Mouse (Mus musculus): ENCODE measurements around the gene Olfr961. TPM values are rescaled to one million over a fixed set of nuclear protein-coding genes. Genes with fewer than 3 reads are reported as not detected.

The Olfr961 gene
- polyA plus RNA-seq (2012; rRNA removed): not detected in 2 replicates

GRCm38 (mm10) chr9:39644785-39645184 is at the start of gene Olfr961:
Gene Olfr961 (plus strand): TSS chr9:39645085.

GRCm38 (mm10) chr9:39603999-39604453 is 40.9 kb upstream of the Olfr961 start, which contains the start of gene AW551984:
Gene AW551984 (minus strand): TSS chr9:39604403.

GRCm38 (mm10) chr9:39610355-39610754 is 34.5 kb upstream of the Olfr961 start, which contains the start of gene Olfr148:
Gene Olfr148 (plus strand): TSS chr9:39610655.

GRCm38 (mm10) chr9:39621073-39621472 is 23.8 kb upstream of the Olfr961 start, which contains the start of gene Olfr960:
Gene Olfr960 (plus strand): TSS chr9:39621373.

GRCm38 (mm10) chr9:39666905-39667304 is 22.0 kb downstream of the Olfr961 start, which contains the start of gene Olfr963:
Gene Olfr963 (plus strand): TSS chr9:39667205.

Other genes with a start within 250 kb of the Olfr961 start
- not detected in 2 replicates for gene Olfr952, start 217.9 kb upstream of the Olfr961 start, polyA plus RNA-seq (2012; rRNA removed)
- not detected in 2 replicates for gene Olfr954, start 188.4 kb upstream of the Olfr961 start, polyA plus RNA-seq (2012; rRNA removed)
- not detected in 2 replicates for gene Olfr955, start 173.1 kb upstream of the Olfr961 start, polyA plus RNA-seq (2012; rRNA removed)
- not detected in 2 replicates for gene Olfr44, start 151.1 kb upstream of the Olfr961 start, polyA plus RNA-seq (2012; rRNA removed)
- gene Olfr957, start 129.3 kb upstream of the Olfr961 start, polyA plus RNA-seq (2012; rRNA removed): not detected in 2 replicates
- gene Olfr958, start 91.0 kb upstream of the Olfr961 start, polyA plus RNA-seq (2012; rRNA removed): not detected in 2 replicates
- not detected in 2 replicates for gene Olfr959, start 69.5 kb upstream of the Olfr961 start, polyA plus RNA-seq (2012; rRNA removed)
- gene AW551984, start 40.7 kb upstream of the Olfr961 start, polyA plus RNA-seq (2012; rRNA removed): 2.6 and 7.9 TPM in 2 replicates
- gene Olfr148, start 34.4 kb upstream of the Olfr961 start, polyA plus RNA-seq (2012; rRNA removed): not detected in 2 replicates
- not detected in 2 replicates for gene Olfr960, start 23.7 kb upstream of the Olfr961 start, polyA plus RNA-seq (2012; rRNA removed)
- gene Olfr963, start 22.1 kb downstream of the Olfr961 start, polyA plus RNA-seq (2012; rRNA removed): not detected in 2 replicates
- not detected in 2 replicates for gene Olfr149, start 62.0 kb downstream of the Olfr961 start, polyA plus RNA-seq (2012; rRNA removed)
- gene Olfr965, start 66.3 kb downstream of the Olfr961 start, polyA plus RNA-seq (2012; rRNA removed): not detected in 2 replicates
- gene Olfr150, start 85.9 kb downstream of the Olfr961 start, polyA plus RNA-seq (2012; rRNA removed): not detected in 2 replicates
- not detected in 2 replicates for gene Olfr967, start 101.2 kb downstream of the Olfr961 start, polyA plus RNA-seq (2012; rRNA removed)
- gene Olfr968, start 138.2 kb downstream of the Olfr961 start, polyA plus RNA-seq (2012; rRNA removed): not detected in 2 replicates
- not detected in 2 replicates for gene Olfr969, start 145.9 kb downstream of the Olfr961 start, polyA plus RNA-seq (2012; rRNA removed)
- not detected in 2 replicates for gene Olfr970, start 163.8 kb downstream of the Olfr961 start, polyA plus RNA-seq (2012; rRNA removed)
- not detected in 2 replicates for gene Olfr971, start 191.8 kb downstream of the Olfr961 start, polyA plus RNA-seq (2012; rRNA removed)
- gene Olfr972, start 221.3 kb downstream of the Olfr961 start, polyA plus RNA-seq (2012; rRNA removed): not detected in 2 replicates

Measured in ovary, adult 2 months (tissue).